Mouse (Mus musculus) embryonic fibroblast, embryonic 13.5 days (primary cell): ENCODE data around the gene Olfr955.

Experiments
- CTCF ChIP-seq: IDR thresholded peaks from 2 replicates; pipeline ENCODE4 v1.5.1; 2011; ENCODE audit warnings: mild to moderate bottlenecking, control low read depth, low read length, moderate library complexity, borderline replicate concordance; ENCODE audit not compliant: insufficient read depth
- POLR2A ChIP-seq: IDR thresholded peaks from 2 replicates; pipeline ENCODE4 v1.6.1; 2011; ENCODE audit warnings: low read depth, mild to moderate bottlenecking, control low read depth, low read length, moderate library complexity

DNA sequence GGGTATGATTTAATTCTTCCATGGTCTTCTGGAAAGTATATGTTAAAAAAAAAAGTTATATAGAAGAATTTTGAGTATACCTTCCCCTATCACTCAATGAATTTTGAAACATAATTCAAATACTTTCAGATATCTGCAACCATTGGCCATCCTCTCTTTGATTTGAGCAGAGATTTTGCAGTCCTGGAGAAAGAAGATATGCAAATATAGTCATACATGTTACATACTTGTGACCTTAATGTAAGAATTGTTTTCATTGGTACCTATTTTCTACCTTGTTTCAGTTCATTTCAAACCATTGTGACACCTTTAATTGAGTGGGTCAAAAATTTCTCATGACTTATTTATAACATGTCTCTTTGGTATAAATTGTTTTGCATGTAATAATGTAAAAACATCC is 44.7 kb downstream of the Olfr955 start, which contains the start of gene Olfr952:
- TF ChIP-seq POLR2A (no peak), CTCF (no peak)
